Mouse (Mus musculus) heart, adult 2 months (tissue): ENCODE measurements around the gene Actn4.

Experiments used
- CTCF ChIP-seq: fragments of 200-600 bp; IDR thresholded peaks from 2 replicates; pipeline ENCODE4 v1.8.1; 2022; ENCODE audit warnings: antibody characterized with exemption, mild to moderate bottlenecking, moderate library complexity
- EP300 ChIP-seq: fragments of 200-500 bp; IDR thresholded peaks from 2 replicates; pipeline ENCODE4 v1.6.1; 2011; ENCODE audit warnings: low read depth, low read length, control low read depth; ENCODE audit not compliant: insufficient read depth

DNA sequence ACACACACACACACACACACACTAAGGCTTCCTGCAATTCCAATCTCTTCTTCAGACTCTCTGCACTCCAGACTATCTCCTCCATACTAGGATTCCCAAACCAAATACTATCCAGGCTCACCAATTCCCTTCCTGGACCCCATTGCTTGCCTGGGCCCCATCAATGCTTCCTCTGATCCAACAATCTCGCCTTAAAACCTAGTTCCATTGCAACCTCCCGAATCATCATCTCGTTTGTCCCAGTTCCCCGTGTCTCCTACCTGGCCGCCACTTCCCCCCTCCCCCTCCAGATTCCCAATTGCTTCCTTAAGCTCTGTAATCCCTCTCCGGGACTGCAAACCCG is 585 bp downstream of the Actn4 start:
- TF ChIP-seq EP300 (no peak), CTCF (no peak)
